Mouse (Mus musculus) megakaryocyte, embryonic 14.5 days (primary cell): ENCODE results near the gene Vasn.

Source experiments
- FLI1 ChIP-seq: IDR thresholded peaks from 2 replicates; pipeline ENCODE4 v1.6.1; 2012; ENCODE audit warnings: low read length, inconsistent platforms, mixed read lengths
- GATA1 ChIP-seq: IDR thresholded peaks from 3 replicates; pipeline ENCODE4 v1.6.1; 2012; ENCODE audit warnings: mixed read lengths, low read length, inconsistent platforms, borderline replicate concordance

GRCm38 (mm10) chr16:4605514-4606131 lies 34.1 kb upstream of the Vasn start:
- TF ChIP-seq GATA1 (no peak), FLI1 (no peak)
